Mouse (Mus musculus): ENCODE measurements around the gene Nceh1.

- TF ChIP-seq POLR2A (IDR thresholded peaks at IDR 0.05; ENCODE audit: insufficient read length, low read depth) (no peak), E2F4 (IDR thresholded peaks at IDR 0.05; ENCODE audit: insufficient read depth) (no peak), USF1 (IDR thresholded peaks at IDR 0.05; ENCODE audit: low read depth) (no peak), SRF (IDR thresholded peaks at IDR 0.05; ENCODE audit: control insufficient read depth, insufficient read length, low read depth) (no peak), TCF3 (IDR thresholded peaks at IDR 0.05; ENCODE audit: insufficient read length, low read depth) (no peak), MYOD1 (IDR thresholded peaks at IDR 0.05; ENCODE audit: control insufficient read depth in 1 of 3, insufficient read length in 2 of 3, low read depth in 2 of 3) (no peak), TCF12 (IDR thresholded peaks at IDR 0.05; ENCODE audit: insufficient read depth, poor library complexity, severe bottlenecking) (no peak), MAX (IDR thresholded peaks at IDR 0.05; ENCODE audit: low read depth) (no peak), POLR2AphosphoS2 (IDR thresholded peaks at IDR 0.05; ENCODE audit: insufficient read length, low read depth) (no peak), CEBPB (IDR thresholded peaks at IDR 0.05; ENCODE audit: insufficient read depth, poor library complexity, severe bottlenecking) (no peak), REST (IDR thresholded peaks at IDR 0.05; ENCODE audit: insufficient read depth, insufficient read length) (no peak)
Measured at GRCm38 (mm10) chr3:27300451-27300850, 117.7 kb downstream of the Nceh1 start.

All from myocyte (in vitro differentiated cells).